Mouse (Mus musculus) c-Kit-positive CD71-positive TER-119-positive erythroid progenitor cells, embryonic 14.5 days (primary cell): ENCODE measurements at regions not wholly inside any gene's neighbourhood (a gene's known extent, or its start where the extent isn't known, plus 50 kb on each side); places are given as distances from the start of the nearest gene placed in this dataset.

ENCODE experiments used
- DNase-seq: peaks from one replicate; pipeline ENCODE4 v3.0.0-alpha.2; 2013; ENCODE audit warnings: low spot score

DNA sequence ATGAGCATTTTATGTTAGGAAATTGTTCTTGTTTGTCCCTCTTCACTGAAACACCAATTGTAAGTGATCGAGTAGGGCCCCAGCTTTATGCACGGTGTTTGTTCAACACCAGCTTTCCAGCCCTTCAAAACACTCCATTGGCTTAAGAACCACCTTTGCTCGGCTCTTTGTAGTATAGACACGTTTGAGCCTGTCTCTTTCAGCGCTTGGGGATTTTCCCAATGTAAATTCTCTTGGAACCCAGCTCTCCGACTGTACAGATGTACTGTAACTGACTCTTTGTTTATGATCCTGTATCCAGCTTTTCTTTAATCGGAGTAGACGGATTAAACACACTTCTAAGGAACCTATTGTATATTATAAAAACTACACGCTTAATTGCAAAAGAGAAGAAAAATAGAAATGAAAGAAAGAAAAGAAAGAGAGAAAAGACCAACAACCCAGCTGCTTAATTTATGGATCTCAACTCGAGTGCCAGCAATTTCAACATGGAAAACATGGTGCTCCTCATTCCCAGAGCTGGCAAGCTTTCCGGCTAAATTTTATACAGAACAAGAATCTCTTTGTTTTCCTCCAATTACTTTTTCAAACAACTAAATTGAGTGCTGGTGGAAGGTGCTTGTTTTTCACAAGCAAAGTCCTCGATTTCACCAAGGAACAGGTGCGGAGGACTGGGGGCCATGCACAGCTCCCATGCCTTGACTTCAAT is 430.4 kb downstream of the Adgrl2 start:
- no peak for DNase-seq

DNA sequence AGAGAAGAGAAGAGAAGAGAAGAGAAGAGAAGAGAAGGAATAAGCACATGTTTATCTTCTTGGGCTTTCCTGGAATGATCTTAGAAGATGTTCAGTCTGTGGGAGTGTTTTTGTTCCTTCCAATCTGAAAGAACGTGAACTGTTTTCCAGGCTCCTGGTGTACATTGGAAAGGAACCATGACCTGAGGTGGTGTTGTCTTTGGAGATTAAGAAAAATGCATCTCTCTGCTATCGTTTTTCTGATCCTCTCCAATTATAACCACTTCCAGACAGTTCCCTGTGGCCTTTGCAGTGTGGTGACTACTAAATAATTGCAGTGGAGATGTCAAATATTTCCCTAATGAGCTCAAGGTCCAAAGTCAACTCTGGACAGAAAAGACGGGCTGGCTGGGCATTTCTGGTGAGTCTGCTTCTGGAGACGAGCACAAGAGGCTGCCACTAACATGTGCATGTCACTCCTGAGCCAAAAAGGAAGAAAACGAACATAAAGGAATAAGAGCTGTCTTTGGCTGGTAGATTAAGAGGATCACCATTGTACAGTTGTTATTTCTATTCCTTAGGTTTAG is 431.7 kb downstream of the Adgrl2 start:
- DNase-seq: no peak

DNA sequence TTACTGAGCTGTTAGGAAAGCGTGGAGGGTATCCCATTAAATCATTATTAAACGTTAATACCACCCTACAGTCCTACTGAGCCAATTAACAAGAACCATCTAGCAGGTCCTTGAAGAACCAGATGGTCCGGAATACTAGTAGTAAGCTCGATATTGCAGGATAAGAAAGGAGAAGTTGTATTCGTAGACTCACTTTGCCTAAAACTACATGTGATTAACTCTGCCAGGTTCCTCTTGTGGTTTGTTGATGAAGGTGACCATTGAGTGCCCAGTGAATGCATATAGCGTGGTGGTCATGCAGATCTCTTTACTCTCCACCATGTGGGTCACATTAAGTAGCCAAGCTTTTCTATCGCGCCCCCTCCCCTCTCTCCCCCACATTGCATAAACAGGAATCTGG is 435.0 kb downstream of the Adgrl2 start:
- DNase-seq: no peak

DNA sequence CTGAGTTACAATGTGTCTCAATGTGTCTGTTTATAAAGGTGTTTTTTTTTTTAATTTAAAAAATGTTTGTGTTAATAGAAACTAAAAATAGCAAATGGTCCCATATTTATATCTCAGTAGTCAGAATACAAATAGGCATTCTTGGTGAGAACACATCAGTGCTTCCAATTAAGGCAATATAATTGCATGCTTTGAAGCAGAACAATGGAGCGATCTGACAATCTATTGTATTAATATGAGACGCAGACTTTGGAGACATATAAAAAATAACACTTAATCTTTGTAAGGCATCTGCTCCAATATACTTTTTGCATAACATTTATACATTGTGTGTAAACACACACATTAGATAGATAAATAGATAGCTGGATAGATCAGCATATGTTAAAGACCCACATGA is 439.6 kb downstream of the Adgrl2 start:
- no peak for DNase-seq

DNA sequence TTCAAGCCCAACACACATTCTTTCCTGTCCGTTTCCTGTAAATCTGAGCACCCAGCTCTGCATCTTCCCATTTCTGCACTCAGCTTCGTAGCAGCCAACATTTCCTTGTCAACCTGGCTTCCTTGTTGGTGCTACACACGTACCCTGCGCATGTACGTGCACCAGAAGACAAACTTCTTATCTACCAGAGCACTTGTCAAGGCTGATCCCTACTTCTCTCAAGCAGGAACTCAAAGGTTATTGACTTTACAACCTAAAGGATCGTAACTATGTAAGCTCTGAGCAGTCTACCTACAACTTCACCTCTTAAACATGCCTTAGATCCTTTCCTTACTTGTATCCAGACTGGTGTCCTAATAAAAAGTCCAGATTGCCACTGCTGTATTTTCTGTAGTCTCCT is 445.4 kb downstream of the Adgrl2 start:
- DNase-seq: no peak

DNA sequence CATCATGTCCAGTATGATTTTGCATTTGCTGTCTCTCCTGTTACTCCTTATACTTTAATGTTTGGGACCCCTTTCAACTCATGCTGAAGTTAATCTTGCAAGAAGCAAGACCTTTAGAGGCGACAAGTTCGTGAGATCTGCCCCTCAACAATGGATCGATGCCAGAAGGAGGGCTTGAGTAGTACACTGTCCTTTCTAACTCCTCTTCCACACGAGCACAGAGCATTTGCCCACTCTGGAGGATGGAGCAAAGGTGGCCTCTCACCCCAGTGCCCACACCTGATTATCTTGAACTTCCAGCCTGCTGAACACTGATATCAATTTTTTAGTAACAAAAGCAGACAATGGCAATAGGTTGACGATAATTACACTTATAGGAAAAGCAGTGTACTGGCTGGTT is 448.1 kb downstream of the Adgrl2 start:
- no peak for DNase-seq

DNA sequence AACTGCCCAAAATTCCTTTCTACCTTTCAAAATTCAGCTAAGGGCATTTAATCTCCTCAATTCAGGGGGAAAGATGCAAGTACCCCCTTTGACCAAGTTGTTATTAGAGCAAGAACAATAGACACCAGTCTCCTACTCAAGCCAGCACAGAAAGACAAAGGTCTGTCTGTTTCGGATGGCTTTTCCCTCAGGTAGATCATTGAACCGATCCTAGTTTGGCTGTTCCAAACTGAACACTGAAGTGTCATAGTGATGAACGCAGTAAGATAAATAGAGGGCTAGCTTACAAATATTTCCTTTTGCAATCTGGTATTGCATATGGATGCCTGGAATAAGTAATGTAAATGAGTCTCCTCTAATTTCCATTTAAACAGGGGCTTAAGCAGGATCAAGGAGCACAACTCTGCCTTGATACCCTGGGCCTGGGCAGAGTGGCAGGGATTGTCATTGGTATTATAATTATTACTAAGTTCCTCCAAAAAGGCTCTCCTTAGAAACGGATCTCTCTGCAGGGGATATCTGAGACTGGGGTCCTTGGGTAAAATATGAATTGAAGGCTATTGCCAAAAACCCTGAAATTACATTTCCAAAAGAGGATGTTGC is 452.6 kb downstream of the Adgrl2 start:
- no peak for DNase-seq

DNA sequence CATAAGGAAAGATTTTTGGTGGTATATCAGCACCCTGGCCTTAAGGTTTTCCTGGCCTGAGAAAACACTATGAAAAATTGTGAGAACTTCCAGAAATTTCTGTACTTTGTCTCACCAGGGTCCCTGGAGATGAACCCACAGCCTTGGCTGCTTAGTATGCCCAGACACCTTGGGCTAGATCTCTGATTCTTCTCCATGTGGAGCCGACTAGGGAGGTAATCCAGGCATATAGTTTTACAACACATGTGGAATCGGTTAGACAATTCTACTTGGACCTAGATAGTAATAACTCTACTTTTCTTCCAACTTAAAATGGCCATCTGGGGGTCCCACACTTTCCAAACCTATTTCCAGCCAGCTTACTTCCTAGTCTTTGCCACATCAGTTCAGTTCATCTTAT is 460.5 kb downstream of the Adgrl2 start:
- no peak for DNase-seq

DNA sequence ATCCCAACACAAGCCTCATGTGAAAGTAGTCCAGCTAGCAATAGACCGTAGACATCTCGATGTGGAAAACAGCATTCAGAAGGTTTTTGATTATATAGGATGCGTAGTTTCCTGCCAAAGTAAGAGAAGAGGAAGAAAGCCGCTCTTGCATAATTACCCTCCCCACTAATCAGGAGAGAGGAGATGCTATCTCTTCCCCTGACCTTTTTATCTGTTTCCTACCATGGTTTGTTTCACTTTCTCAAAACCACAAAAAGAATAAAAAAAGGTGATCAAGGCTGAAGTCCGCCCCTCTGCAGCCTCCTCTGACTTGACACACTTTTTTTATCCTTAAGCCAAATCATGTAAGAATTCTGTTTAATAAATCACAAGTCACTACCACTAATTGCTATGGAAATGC is 480.0 kb downstream of the Adgrl2 start:
- DNase-seq: no peak

DNA sequence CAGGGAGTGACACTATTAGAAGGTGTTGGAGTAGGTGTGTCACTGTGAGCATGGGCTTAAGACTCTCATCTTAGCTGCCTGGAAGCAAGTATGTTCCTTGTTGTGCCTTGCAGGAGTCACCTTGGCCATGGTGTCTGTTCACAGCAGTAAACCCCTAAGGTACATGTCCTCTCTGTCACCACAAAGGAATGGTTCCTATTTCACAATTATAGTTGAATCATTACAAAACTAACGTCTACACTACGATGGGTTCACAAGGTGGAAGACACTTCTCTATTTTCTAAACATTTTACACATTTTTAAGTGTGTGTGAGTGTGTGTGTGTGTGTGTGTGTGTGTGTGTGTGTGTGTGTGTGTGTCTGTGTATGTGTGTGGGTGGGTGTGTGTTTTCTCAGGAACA is 485.4 kb downstream of the Adgrl2 start:
- no peak for DNase-seq

DNA sequence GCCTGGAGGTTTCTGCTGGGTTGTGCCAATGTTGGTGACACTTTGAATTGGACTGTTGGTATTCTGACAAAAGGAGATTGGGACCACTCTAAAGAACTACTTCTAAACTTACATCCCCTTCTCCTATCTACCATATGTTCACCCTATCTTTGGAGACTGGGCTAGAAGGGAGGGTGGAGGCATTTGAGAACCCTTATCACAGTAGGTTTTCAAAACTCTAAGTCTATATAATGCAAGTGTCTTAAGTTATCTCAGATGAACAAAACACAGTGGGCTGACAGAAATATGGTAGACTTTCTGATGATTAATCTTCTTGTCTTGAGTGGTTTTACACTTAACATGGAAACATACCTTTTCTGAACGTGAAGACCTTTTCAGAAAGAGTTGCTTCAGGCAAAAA is 486.9 kb downstream of the Adgrl2 start:
- DNase-seq: no peak

DNA sequence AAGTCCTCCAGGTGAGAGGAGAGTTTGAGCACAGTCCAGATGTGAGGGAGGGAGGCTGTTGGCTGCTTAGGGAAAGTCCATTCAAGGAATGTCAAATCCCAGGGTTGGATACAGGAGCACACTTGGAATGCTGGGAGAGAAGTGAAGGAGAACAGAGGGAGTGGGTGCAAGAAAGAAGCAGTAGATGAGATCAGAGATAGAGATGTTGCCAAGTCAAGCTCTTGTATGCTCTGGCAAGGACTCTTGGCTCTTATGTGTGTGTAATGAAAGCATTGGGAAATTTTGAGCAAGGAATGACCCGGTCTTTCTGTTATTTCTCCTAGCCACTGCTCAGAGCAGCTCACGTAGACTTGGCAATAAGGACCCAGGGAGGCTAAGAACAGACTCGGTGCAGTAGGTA is 488.6 kb downstream of the Adgrl2 start:
- no peak for DNase-seq

DNA sequence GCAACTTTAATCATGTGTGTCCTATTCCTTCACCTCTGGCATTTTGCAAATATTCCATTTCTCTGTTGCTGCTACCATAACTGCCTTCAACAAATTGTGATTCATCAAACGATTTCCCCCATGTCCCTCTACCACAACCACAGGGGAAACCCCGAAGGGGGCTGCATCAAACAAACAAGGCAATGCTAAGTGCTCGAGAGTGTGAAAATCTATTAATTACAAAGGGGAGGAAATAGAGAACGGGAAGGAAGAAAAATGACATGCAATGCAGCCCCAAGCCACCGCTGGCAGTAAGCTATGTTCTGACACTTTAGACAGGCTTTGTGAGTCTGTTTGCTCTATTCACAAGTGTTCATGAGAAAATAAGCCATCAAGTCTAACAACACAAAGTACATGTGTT is 493.7 kb downstream of the Adgrl2 start:
- DNase-seq: no peak

DNA sequence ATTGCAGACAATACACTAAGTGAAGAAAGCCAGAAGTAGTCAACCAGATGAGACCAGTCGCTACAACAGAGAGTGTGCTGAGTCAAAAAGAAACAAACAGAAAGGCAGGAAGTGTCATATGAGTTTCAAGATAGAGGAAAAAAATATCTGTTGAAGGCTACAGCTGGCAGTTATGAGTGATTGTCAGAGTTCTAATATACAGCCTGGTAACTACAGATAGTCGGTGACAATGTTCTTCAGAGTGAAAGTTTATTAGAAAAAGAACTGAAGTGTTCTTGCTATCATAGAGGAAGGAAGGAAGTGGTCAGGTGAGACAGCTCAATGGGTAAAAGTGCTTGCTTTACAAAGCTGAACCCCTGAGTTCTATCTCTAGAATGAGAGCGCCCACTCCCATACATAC is 499.1 kb downstream of the Adgrl2 start:
- no peak for DNase-seq

DNA sequence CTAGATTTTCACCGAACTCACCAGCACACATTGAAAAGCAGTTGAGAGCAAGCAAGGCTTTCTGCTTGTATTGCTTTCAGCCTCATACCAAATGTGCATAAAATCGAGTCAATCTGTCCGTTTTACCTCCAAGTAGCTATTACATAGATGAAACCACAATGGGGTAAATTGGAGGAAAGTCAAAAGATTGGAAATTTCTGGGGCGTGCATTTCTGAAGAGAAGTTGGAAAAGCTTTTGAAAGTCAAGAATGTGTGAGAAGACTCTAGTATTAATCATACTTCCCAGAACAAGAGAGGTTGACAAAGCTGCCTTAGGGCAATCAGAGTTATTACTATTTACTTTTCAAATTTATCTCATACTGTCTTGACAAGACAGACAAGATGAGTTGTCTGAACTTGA is 501.2 kb downstream of the Adgrl2 start:
- DNase-seq: no peak

DNA sequence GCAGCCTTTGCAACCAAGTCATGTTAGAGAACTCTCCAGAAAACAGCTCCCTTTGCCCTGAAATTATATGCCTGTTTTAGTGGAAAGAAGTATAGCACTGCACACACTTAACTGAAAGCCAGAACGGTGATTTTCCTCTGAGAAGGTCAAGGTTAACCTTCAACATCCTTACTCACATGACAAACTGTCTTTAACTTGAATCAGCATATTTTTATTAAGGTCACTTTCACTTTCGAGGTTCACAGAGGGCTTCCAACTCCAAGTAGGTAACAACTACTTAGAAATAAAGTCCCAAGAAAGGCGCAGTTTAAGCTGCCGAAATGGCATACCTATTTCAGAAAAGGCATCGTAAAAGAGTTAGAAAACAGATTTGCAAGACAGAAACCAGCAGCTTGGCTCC is 502.4 kb downstream of the Adgrl2 start:
- DNase-seq: no peak

DNA sequence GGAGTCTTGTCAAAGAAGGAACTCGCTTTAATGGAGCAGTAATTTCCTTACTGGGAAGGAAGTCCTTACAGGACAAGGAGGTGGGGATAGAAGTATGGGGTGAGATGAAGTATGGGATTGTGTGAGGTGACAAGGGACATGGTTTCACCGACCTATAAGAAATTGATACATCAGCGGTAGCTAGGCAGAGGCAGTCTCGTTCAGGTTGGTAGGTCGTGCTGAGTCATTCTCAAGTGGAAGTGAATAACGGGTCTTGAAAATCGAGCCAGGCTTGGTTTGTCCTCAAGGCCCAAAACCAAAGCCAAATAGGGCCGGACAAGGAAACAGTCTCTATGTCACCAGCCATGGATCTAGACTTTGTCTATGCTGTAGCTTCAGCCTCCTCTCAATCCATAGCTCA is 514.5 kb downstream of the Adgrl2 start:
- no peak for DNase-seq

DNA sequence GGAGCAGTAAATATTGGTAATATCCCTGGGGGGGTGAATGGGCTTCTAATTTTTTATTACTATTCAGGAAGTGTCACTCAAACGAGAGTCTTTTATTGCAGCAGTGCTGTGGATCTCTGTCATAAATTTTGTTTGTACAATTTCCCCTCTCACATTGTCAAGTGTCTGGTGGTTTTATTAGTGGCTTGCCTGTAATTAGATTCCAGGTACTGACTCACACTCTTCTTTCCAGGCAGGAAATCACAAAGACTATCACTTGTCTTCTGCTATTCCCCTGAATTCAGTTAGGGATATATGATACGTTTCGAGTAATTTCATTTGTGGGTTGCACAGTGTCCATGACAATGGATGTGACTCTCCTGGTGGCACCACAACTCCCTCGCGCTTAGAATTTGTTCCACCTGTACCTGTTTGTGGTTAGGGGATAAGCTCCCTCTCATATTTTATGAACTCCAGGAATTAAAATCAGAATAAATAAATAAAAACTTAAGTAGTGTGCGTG is 517.4 kb downstream of the Adgrl2 start:
- DNase-seq: no peak

DNA sequence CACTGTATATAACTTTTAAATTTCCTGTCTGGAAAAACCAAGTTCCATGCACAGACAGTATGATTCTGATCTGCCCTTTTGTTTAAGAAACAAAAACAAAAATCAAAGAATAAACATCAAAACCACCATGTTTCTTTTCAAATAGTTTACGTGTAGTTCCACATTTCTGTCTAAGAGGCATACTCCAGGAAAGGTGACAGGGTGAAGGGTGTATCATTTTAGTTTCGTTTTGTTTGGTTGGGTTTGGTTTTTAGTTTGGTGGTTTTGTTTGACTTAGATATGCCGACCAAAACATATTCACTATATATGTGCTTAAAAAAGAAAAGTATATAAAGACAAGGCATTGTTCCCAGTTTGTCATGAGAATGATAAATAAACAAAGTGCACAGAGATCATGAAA is 524.9 kb downstream of the Adgrl2 start:
- DNase-seq: no peak

DNA sequence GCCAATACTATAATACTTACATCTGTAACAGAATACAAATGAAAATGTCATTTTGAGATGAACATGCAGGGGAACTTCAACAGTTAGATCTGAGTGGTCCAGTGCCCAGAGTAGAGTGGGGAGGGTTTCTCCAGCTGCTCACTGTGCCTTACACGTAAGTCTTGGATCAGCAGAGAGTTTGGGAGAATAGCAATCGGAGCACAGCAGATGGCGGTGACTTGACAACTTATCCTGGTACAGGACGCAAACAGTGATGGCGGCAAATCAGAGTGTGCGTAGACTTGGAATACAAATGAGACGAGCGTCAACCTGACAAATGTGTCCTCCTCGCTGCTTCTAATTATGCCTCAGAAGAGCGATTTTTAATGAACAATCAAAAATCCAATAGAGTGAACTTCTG is 527.6 kb downstream of the Adgrl2 start:
- no peak for DNase-seq

DNA sequence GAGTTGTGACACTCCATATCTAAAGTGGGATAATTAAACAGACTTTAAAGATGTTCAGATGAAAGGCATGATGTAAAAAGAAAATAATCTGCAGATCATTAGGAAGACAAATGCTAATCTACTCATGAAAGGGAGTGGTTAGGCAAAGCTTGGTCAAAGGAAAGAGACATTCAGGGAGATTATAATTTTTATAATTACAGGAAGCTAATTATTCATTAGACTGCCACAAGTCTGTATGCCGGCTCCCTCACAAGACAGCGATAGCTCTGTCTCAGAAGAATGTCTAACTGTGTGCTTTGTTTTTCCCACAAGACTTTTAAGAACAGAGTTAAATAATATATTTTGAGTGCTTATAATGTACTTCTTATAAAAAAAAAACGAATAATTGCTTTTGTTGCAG is 541.5 kb downstream of the Adgrl2 start:
- no peak for DNase-seq

DNA sequence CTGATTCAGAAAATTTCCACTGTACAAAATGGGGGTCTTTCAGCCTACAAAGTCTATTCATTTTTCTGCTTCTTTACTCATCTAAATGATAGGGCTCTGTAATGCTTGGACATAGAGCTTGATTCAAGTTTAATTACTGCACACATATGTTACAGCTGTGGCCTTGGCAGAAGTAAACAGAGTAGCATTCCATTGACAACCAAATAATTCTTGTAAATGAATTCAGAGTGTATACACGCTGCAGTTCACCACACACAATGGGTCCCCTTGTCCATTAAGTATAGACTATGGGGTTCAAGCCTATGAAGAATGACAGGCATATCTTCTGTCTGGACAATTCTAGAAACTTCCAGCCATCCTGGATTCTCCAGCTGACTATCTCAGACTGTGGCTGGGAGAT is 541.9 kb downstream of the Adgrl2 start:
- no peak for DNase-seq

DNA sequence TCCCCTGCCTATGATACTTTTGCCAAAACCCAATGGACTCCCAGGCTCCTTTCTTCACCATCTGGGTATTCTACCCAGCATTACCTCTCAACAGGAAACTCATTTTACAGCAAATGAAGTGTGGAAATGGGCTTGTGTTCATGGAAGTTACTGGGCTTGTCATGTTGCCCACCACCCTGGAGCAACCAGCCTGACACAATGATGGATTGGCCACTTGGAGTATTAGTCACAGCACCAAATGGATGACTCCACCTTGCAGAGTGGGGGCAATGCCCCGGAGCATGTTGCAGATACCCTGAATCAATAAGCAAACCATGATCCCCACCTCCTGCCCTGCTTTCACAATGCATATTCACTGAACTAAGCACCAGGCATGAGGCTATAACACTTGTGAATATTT is 543.5 kb downstream of the Adgrl2 start:
- no peak for DNase-seq

DNA sequence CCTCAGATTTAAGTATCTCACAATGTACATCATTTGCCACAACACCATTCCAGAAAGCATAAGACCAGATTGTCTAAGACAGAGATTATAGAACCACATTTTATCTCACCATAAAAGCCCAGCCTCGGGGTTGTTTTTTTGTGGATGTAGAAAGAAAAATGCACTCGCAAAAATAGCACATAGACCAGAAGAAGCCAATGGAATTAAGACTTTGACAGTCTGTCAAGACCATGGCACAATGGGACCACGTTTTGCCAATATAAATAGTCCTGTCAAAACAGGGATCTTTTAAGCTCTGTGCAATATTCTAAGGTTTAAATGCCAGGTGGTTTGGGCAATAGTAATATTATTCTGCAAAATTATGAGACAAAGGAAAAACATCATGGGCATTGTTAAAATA is 547.3 kb downstream of the Adgrl2 start:
- no peak for DNase-seq
